Mouse (Mus musculus) v-Abl transformed pro-B cells (cell line): ENCODE measurements at regions not wholly inside any gene's neighbourhood (a gene's known extent, or its start where the extent isn't known, plus 50 kb on each side); places are given as distances from the start of the nearest gene placed in this dataset.

Experiments
- in situ Hi-C, 2 experiments: fragments of 400-800 bp; cut with MboI; formaldehyde crosslinking; loops; one replicate each; pipeline ENCODE4 v1.15.1; 2025; ENCODE audit not compliant: unreplicated experiment in 2 of 2

- in situ Hi-C loops, result loop anchor here (25.0 kb wide), 1 partner anchor 344 kb away; no protein-coding TSS in a partner anchor
Observed at GRCm38 (mm10) chr4:119018573-119018972, 57.2 kb downstream of the Lao1 start.

DNA sequence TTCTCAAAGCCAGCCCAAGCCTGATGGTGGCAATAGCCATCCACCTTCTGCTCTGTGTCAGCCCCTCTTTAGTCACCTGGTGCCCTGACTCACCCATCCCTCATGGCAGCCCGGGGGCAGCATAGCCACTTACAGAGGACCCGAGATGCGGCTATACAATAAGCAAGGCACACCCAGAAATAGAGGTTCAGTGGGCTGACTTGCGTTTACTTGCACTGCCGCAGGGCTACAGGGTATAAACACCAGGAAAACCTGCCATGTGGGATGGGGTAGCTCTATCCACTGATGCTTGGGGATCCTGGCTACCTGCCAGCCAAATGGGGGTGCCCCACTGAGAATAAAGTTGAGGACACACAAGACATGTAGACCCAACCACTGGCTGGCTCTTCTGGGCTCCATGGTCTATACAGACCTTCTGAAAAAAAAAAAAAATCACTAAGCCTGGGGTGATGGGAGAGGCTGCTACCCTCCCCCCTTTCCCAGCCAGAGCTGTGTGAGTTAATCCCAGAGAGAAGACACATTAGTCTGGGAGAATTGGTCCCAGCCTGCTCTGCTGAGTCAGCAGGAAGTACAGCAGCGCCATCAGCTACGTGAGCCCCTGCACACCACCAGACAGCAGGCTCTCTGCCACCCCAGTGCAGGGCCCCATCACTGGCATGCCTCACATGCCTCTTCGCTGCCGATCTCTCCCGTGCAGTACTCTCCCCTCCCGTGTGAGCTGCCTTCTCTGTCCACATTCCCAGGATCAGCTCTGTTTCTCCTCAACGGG is 57.8 kb downstream of the Lao1 start:
- in situ Hi-C loops, result loop anchor here (25.0 kb wide), 1 partner anchor 343 kb away; no protein-coding TSS in a partner anchor

DNA sequence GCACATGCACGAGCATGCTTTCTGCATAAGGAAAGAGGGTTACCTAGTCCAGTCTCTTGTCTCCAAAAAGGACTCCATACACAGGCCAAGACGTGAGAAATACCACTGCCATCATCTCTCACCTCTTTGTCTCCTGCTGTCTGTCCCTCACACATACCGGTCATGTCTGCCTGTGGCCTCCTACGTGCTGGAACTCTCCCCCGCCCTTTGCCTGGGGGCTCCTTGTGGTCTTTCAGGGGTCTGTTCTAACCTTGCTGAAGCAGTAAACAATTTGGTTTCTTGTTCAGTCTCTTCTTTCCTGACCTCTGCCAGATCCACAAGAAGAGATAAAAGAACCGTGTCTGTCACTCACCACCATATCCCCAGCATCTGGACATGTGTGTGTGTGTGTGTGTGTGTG is 61.0 kb downstream of the Lao1 start:
- in situ Hi-C loops, result loop anchor here (25.0 kb wide), 1 partner anchor 340 kb away; no protein-coding TSS in a partner anchor

- in situ Hi-C loops, result no loop called here
Observed at GRCm38 (mm10) chr4:119026237-119026861, 65.0 kb downstream of the Lao1 start.

DNA sequence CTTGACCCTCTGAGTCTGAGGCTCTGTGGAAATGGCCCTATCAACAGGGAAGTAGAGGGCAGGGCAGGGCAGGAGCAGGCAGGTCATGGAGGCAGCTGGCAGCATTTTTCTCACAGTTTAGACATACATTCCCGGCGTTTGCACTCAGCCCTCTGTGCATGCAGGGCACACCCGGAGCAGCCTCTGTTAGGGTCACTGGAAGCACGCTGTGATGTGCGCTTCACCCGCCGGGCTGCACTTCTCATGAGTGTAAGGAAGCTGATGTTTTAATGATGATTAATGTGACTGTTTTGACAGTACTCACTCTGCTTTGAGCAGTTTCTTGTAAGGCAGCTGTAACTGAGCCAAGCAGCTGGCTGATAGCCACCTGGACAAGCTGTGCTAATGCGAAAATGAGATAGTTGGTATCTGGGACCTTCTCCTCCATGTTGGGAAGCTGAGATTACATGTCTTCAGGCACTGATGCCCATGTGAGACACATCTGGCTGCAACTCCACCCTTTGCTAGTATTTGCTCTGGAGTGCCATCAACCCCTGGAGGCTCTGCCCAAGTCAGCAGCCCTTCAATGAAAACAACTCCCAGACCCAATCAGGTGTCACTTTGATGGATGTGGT is 66.9 kb downstream of the Lao1 start:
- in situ Hi-C loops, result no loop called here

- in situ Hi-C loops, result no loop called here
Observed at GRCm38 (mm10) chr4:119029091-119029490, 67.7 kb downstream of the Lao1 start.

- in situ Hi-C loops, result no loop called here
Observed at GRCm38 (mm10) chr4:119029735-119030134, 68.4 kb downstream of the Lao1 start.

DNA sequence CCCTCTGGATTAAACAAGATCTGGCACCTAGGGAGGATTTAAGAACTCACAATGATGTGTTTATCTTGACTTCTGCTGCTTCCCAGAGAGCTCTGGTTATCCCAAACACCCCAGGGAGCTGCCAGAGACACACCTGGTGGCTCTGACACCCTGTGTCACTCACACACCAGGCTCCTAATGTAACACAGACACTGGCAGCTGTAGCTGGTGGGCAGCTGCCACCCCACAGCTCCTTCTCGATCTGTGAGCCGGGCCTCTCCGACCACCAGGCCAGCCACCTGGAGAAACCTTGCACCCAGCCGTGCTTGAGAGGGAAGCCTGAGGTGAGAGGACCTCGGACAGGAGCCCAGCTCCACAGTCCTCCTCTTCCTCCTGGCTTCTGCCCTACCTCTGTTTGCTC is 69.5 kb downstream of the Lao1 start:
- in situ Hi-C loops, result no loop called here

GRCm38 (mm10) chr4:119033006-119033405 is 71.6 kb downstream of the Lao1 start:
- in situ Hi-C loops, result no loop called here

DNA sequence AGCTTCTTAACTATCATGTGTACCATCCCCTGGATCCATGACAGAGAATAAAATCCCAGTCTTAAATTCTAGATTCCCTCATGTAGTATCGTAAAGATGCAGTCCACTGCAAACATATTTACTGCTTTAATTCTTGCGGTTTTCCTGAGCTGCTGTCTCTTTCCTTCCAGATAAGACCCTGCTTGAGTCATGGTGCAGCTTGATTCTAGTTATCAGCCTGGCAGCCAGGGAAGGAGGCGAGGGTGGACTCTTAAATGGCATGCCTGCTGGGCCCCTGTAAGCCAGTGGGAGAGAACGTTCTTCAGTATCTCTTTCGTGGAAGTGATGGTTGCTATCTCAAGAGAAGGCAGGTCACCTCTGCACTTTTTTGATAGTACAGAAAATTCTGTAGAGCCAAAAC is 71.9 kb upstream of the Slc2a1 start:
- in situ Hi-C loops, result no loop called here

DNA sequence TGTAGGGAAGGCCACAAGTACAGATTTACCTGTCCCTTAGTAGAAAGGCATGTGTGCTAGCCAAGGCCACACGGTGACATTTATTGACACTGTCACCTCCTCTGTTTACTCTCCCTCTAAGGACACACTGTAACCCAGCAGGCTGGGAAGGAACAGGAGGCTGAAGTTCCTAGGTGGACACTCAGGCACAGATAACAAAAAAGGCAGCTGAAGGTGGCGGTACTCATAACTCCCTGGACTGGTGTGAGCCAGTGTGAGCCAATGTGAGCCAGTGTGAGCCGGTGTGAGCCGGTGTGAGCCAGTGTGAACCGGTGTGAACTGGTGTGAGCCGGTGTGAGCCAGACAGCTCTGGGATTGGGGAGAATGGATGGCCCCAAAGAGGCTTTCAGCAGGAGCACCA is 68.5 kb upstream of the Slc2a1 start:
- in situ Hi-C loops, result no loop called here

- in situ Hi-C loops, result no loop called here
Observed at GRCm38 (mm10) chr4:119041616-119042015, 66.9 kb upstream of the Slc2a1 start.

DNA sequence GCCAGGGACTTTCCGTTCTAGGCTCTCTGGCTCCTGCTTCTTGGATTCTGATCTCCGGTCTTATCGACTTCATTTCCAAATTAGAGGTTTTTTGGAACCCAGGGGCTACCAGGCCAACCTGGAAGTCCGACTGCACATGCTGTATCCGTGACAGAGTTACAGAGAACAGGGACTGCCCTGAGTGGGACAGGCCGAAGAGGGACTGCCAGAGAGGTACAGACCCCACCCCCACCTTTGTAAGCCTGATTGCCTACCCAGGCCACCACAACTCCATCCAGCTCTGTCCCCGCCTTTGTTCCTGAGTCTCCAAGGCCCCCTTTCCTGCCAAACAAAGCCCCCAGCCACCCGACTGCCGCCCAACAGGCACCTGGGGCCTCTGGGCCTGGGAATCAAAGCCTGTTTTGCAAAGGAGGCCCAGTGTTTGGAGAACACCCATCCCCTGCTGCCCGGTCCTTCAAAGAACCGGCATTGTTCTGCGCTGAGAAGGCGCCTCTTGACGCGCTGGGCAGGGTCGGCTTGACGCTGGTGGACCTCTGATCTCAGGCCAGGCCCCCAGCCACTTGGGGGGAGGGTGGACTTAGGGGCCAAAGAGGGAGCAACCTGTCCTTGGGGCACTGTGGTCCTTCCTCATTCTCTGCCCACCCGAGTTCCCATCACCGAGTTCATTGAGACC is 64.4 kb upstream of the Slc2a1 start:
- in situ Hi-C loops, result no loop called here

DNA sequence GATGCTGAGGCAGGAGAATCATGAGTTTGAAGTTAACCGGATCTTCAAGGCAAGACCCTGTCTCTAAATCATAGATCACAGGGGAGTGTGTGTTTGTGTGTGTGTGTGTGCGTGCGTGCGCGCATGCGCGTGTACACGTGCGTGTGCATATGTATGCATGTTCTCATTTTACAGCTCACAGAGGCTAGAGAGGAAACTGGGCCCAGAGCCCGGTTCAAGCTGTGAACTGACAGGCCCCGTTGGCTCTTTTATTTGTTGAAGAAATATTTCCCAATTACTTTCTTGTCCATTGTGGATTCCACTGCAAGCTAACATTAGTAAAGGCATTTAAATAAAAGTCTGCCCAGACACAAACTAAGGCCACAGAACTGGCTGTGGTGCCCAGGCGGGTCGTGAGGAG is 63.7 kb upstream of the Slc2a1 start:
- in situ Hi-C loops, result no loop called here

- in situ Hi-C loops, result no loop called here
Observed at GRCm38 (mm10) chr4:119050867-119051353, 57.6 kb upstream of the Slc2a1 start.

DNA sequence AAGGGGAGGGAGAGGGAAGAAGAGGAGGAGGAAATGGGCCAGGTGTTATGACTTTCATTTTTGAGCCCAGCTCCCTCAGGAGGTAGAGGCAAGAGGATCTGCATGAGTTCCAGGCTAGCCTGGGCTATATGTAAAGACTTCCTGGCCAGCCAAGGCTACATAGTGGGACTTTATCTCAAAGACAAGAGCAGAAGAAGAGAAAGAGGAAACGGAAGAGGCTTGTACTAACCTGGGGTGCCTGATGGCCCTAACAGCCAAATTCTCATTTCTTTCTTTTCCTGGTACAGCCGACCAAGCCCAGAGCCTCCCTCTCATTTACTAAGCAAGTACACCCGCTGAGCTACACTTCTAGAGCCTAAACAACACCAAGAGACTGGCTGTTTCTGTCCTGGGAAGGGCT is 56.0 kb upstream of the Slc2a1 start:
- in situ Hi-C loops, result no loop called here

GRCm38 (mm10) chr4:119053241-119053640 is 55.3 kb upstream of the Slc2a1 start:
- in situ Hi-C loops, result no loop called here

GRCm38 (mm10) chr4:119053680-119054079 is 54.8 kb upstream of the Slc2a1 start:
- in situ Hi-C loops, result no loop called here

- in situ Hi-C loops, result no loop called here
Observed at GRCm38 (mm10) chr4:119054129-119054528, 54.4 kb upstream of the Slc2a1 start.

DNA sequence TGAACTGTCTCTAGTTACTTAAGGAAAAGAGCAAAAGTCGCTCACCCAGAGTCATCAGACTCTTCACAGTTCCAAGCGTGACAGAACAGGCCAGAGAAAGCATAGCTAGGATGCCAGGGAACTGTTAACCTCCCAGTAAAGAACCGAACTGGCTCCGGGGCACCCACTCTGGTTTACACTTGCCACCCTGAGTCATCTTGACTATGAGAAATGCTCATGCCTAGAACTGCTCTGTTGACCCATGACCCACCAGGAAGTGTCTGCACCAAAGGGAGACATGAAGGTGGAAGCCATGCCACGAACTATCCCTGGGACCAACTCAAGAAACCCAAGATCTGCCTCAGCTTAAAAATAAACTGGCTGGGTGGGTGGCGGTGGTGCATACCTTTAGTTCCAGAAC is 51.3 kb upstream of the Slc2a1 start:
- in situ Hi-C loops, result no loop called here

DNA sequence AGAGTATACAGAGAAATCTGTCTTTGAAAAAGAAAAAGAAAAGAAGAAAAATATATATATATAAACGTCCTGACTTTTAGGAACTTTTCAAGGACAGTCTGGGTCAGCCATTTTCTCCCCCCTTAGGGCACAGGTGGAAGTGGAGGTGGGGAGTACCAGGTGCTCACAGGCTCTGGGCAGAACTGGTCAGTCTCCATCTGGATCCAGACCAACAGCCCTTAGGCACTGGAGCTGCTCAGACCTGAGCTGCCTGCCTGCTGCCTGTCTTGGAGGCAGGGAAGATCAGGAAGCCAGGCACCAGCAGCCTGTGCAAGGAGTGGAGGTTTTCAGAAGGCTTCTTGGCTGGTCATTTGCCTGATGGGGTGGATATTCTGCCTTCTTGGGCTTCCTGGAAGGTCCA is 50.7 kb upstream of the Slc2a1 start:
- in situ Hi-C loops, result no loop called here
